Mouse (Mus musculus): ENCODE measurements around the gene Kirrel3. TPM values are rescaled to one million over a fixed set of nuclear protein-coding genes. Genes with fewer than 3 reads are reported as not detected.

Kirrel3 gene
- polyA plus RNA-seq, 1 experiment from 2014 or later: 6.9 TPM

- Histone ChIP-seq H3K9ac (ENCODE audit: low read depth, low read length) (no peak overlapping the region), H3K36me3 (ENCODE audit: control insufficient read depth, insufficient read depth, low read length) (no peaks in the 10 kb centered on the region), H3K4me3 (ENCODE audit: low read depth, low read length) (no peak overlapping the region), H3K9me3 (ENCODE audit: control insufficient read depth, low read length) (no peaks in the 10 kb centered on the region), H3K4me1 (ENCODE audit: control insufficient read depth, insufficient read depth, low read length) (peaks cover 6% of the 10 kb centered on the region; the same call in 1 of the 2 replicates), H3K27me3 (replicated peaks; ENCODE audit: control insufficient read depth, insufficient read depth, low read length) (no peaks in the 10 kb centered on the region), H3K27ac (replicated peaks; ENCODE audit: low read depth, low read length) (no peak overlapping the region), H3K4me2 (ENCODE audit: low read depth, low read length) (no peak overlapping the region)
- DNase-seq (ENCODE audit: low spot score) (no peak), ATAC-seq (ENCODE audit: low read depth) (no peak)
- 52% methylated on average over 2 of the region's 2 CpGs for WGBS
These were observed 262.3 kb downstream of the Kirrel3 start for GRCm38 (mm10) chr9:34748003-34748402.

GRCm38 (mm10) chr9:34749161-34749560 lies 263.5 kb downstream of the Kirrel3 start:
- Histone ChIP-seq H3K9me3 (ENCODE audit: control insufficient read depth, low read length) (no peaks in the 10 kb centered on the region), H3K36me3 (ENCODE audit: control insufficient read depth, insufficient read depth, low read length) (no peaks in the 10 kb centered on the region), H3K27me3 (replicated peaks; ENCODE audit: control insufficient read depth, insufficient read depth, low read length) (no peaks in the 10 kb centered on the region), H3K4me1 (ENCODE audit: control insufficient read depth, insufficient read depth, low read length) (peaks cover 6% of the 10 kb centered on the region; the same call in 1 of the 2 replicates), H3K27ac (replicated peaks; ENCODE audit: low read depth, low read length) (no peak overlapping the region), H3K4me2 (ENCODE audit: low read depth, low read length) (no peak overlapping the region), H3K9ac (ENCODE audit: low read depth, low read length) (no peak overlapping the region), H3K4me3 (ENCODE audit: low read depth, low read length) (no peak overlapping the region)
- WGBS: 89% methylated on average over 7 of the region's 7 CpGs
- no peak for ATAC-seq (ENCODE audit: low read depth)
- no peak for DNase-seq (ENCODE audit: low spot score)

GRCm38 (mm10) chr9:34749877-34750276 lies 264.2 kb downstream of the Kirrel3 start:
- no peaks in the 10 kb centered on the region for H3K9me3 ChIP-seq (ENCODE audit: control insufficient read depth, low read length)
- H3K9ac ChIP-seq (ENCODE audit: low read depth, low read length): no peak overlapping the region
- H3K36me3 ChIP-seq (ENCODE audit: control insufficient read depth, insufficient read depth, low read length): no peaks in the 10 kb centered on the region
- H3K4me2 ChIP-seq (ENCODE audit: low read depth, low read length): no peak overlapping the region
- peaks cover 6% of the 10 kb centered on the region; the same call in 1 of the 2 replicates for H3K4me1 ChIP-seq (ENCODE audit: control insufficient read depth, insufficient read depth, low read length)
- no peak overlapping the region for H3K27ac ChIP-seq (replicated peaks; ENCODE audit: low read depth, low read length)
- H3K27me3 ChIP-seq (replicated peaks; ENCODE audit: control insufficient read depth, insufficient read depth, low read length): no peaks in the 10 kb centered on the region
- ATAC-seq (ENCODE audit: low read depth) (no peak), DNase-seq (ENCODE audit: low spot score) (peak; percentile 24)
- WGBS: 49% methylated on average over 4 of the region's 4 CpGs
- no peak overlapping the region for H3K4me3 ChIP-seq (ENCODE audit: low read depth, low read length)

- peak; percentile 67 for ATAC-seq (ENCODE audit: low read depth)
These were observed 265.2 kb downstream of the Kirrel3 start for GRCm38 (mm10) chr9:34750887-34751286.

GRCm38 (mm10) chr9:34752076-34752800 lies 266.5 kb downstream of the Kirrel3 start:
- H3K4me3 ChIP-seq (ENCODE audit: low read depth, low read length): no peak overlapping the region
- DNase-seq (ENCODE audit: low spot score): no peak
- WGBS: 72% methylated on average over 5 of the region's 5 CpGs
- no peak overlapping the region for H3K4me2 ChIP-seq (ENCODE audit: low read depth, low read length)
- no peaks in the 10 kb centered on the region for H3K9me3 ChIP-seq (ENCODE audit: control insufficient read depth, low read length)
- no peak overlapping the region for H3K9ac ChIP-seq (ENCODE audit: low read depth, low read length)
- no peaks in the 10 kb centered on the region for H3K27me3 ChIP-seq (replicated peaks; ENCODE audit: control insufficient read depth, insufficient read depth, low read length)
- peaks cover 6% of the 10 kb centered on the region; the same call in 1 of the 2 replicates for H3K4me1 ChIP-seq (ENCODE audit: control insufficient read depth, insufficient read depth, low read length)
- no peaks in the 10 kb centered on the region for H3K36me3 ChIP-seq (ENCODE audit: control insufficient read depth, insufficient read depth, low read length)
- no peak overlapping the region for H3K27ac ChIP-seq (replicated peaks; ENCODE audit: low read depth, low read length)
- no peak for ATAC-seq (ENCODE audit: low read depth)

More at GRCm38 (mm10) chr9:34750887-34751286, 265.2 kb downstream of the Kirrel3 start:
- no peak overlapping the region for H3K9ac ChIP-seq (ENCODE audit: low read depth, low read length)
- H3K4me2 ChIP-seq (ENCODE audit: low read depth, low read length): no peak overlapping the region
- H3K9me3 ChIP-seq (ENCODE audit: control insufficient read depth, low read length): no peaks in the 10 kb centered on the region
- peak; percentile 65 for DNase-seq (ENCODE audit: low spot score)
- no peaks in the 10 kb centered on the region for H3K36me3 ChIP-seq (ENCODE audit: control insufficient read depth, insufficient read depth, low read length)
- no peaks in the 10 kb centered on the region for H3K27me3 ChIP-seq (replicated peaks; ENCODE audit: control insufficient read depth, insufficient read depth, low read length)
- whole genome bisulfite sequencing: 45% methylated on average over 2 of the region's 2 CpGs
- H3K27ac ChIP-seq (replicated peaks; ENCODE audit: low read depth, low read length): no peak overlapping the region
- no peak overlapping the region for H3K4me3 ChIP-seq (ENCODE audit: low read depth, low read length)
- peaks cover 6% of the 10 kb centered on the region; the same call in 1 of the 2 replicates for H3K4me1 ChIP-seq (ENCODE audit: control insufficient read depth, insufficient read depth, low read length)

- Histone ChIP-seq H3K27me3 (replicated peaks; ENCODE audit: control insufficient read depth, insufficient read depth, low read length) (no peaks in the 10 kb centered on the region), H3K4me3 (ENCODE audit: low read depth, low read length) (no peak overlapping the region), H3K36me3 (ENCODE audit: control insufficient read depth, insufficient read depth, low read length) (no peaks in the 10 kb centered on the region), H3K9me3 (ENCODE audit: control insufficient read depth, low read length) (no peaks in the 10 kb centered on the region), H3K9ac (ENCODE audit: low read depth, low read length) (no peak overlapping the region), H3K27ac (replicated peaks; ENCODE audit: low read depth, low read length) (no peak overlapping the region), H3K4me1 (ENCODE audit: control insufficient read depth, insufficient read depth, low read length) (peaks cover 6% of the 10 kb centered on the region; the same call in 1 of the 2 replicates), H3K4me2 (ENCODE audit: low read depth, low read length) (no peak overlapping the region)
- ATAC-seq (ENCODE audit: low read depth): peak; percentile 30; the same call in 1 of the 2 replicates
- peak; percentile 53 for DNase-seq (ENCODE audit: low spot score)
- WGBS: 22% methylated on average over 4 of the region's 4 CpGs
These were observed 267.1 kb downstream of the Kirrel3 start for GRCm38 (mm10) chr9:34752801-34753170.

- Histone ChIP-seq H3K27me3 (replicated peaks; ENCODE audit: control insufficient read depth, insufficient read depth, low read length) (no peaks in the 10 kb centered on the region), H3K4me3 (ENCODE audit: low read depth, low read length) (no peak overlapping the region), H3K36me3 (ENCODE audit: control insufficient read depth, insufficient read depth, low read length) (no peaks in the 10 kb centered on the region), H3K4me2 (ENCODE audit: low read depth, low read length) (no peak overlapping the region), H3K9me3 (ENCODE audit: control insufficient read depth, low read length) (no peaks in the 10 kb centered on the region), H3K9ac (ENCODE audit: low read depth, low read length) (no peak overlapping the region), H3K27ac (replicated peaks; ENCODE audit: low read depth, low read length) (no peak overlapping the region), H3K4me1 (ENCODE audit: control insufficient read depth, insufficient read depth, low read length) (peaks cover 6% of the 10 kb centered on the region; the same call in 1 of the 2 replicates)
- ATAC-seq (ENCODE audit: low read depth) (no peak), DNase-seq (ENCODE audit: low spot score) (no peak)
- WGBS: 85% methylated on average over 5 of the region's 5 CpGs
These were observed 268.2 kb downstream of the Kirrel3 start for GRCm38 (mm10) chr9:34753891-34754290.

GRCm38 (mm10) chr9:34754523-34755097 lies 268.9 kb downstream of the Kirrel3 start:
- WGBS: 77% methylated on average over 6 of the region's 6 CpGs

More at GRCm38 (mm10) chr9:34754523-34755097, 268.9 kb downstream of the Kirrel3 start:
- Histone ChIP-seq H3K9ac (ENCODE audit: low read depth, low read length) (no peak overlapping the region), H3K36me3 (ENCODE audit: control insufficient read depth, insufficient read depth, low read length) (no peaks in the 10 kb centered on the region), H3K4me3 (ENCODE audit: low read depth, low read length) (no peak overlapping the region), H3K4me2 (ENCODE audit: low read depth, low read length) (no peak overlapping the region), H3K4me1 (ENCODE audit: control insufficient read depth, insufficient read depth, low read length) (peaks cover 6% of the 10 kb centered on the region; the same call in 1 of the 2 replicates), H3K27ac (replicated peaks; ENCODE audit: low read depth, low read length) (no peak overlapping the region), H3K27me3 (replicated peaks; ENCODE audit: control insufficient read depth, insufficient read depth, low read length) (no peaks in the 10 kb centered on the region), H3K9me3 (ENCODE audit: control insufficient read depth, low read length) (no peaks in the 10 kb centered on the region)
- ATAC-seq (ENCODE audit: low read depth) (no peak), DNase-seq (ENCODE audit: low spot score) (no peak)
